Mouse (Mus musculus) kidney, adult 2 months (tissue): ENCODE measurements around the gene Arpp21. TPM values are rescaled to one million over a fixed set of nuclear protein-coding genes. Genes with fewer than 3 reads are reported as not detected.

Source experiments
- DNase-seq: peaks from one replicate; pipeline ENCODE4 v3.0.0; 2021
- H3K27ac ChIP-seq: fragments of 200-500 bp; 2 replicates; pipeline ENCODE4 v1.5.1; 2012; ENCODE audit warnings: low read depth, low read length, control low read depth, inconsistent platforms; ENCODE audit not compliant: insufficient read depth
- H3K27me3 ChIP-seq: fragments of 200-500 bp; replicated peaks from 2 replicates; pipeline ENCODE4 v1.6.1; 2012; ENCODE audit warnings: mild to moderate bottlenecking, moderate library complexity, low read length, inconsistent platforms; ENCODE audit not compliant: control insufficient read depth, insufficient read depth
- H3K36me3 ChIP-seq: fragments of 200-500 bp; 2 replicates; pipeline ENCODE4 v1.6.1; 2012; ENCODE audit warnings: mild to moderate bottlenecking, moderate library complexity, low read length, inconsistent platforms; ENCODE audit not compliant: control insufficient read depth, insufficient read depth
- H3K4me1 ChIP-seq: fragments of 200-500 bp; 2 replicates; pipeline ENCODE4 v1.6.1; 2011; ENCODE audit warnings: low read length; ENCODE audit not compliant: control insufficient read depth, insufficient read depth
- H3K4me3 ChIP-seq: fragments of 200-500 bp; 2 replicates; pipeline ENCODE4 v1.5.1; 2011; ENCODE audit warnings: mild to moderate bottlenecking, low read depth, low read length, control low read depth; ENCODE audit not compliant: insufficient read depth
- CTCF ChIP-seq: fragments of 200-500 bp; conservative IDR thresholded peaks from 2 replicates; pipeline ENCODE4 v1.5.1; 2011; ENCODE audit warnings: low read depth, mild to moderate bottlenecking, control low read depth, low read length, moderate library complexity, mixed read lengths; ENCODE audit not compliant: insufficient read depth, insufficient read length
- POLR2A ChIP-seq: fragments of 200-500 bp; IDR thresholded peaks from one replicate; pipeline ENCODE4 v1.6.1; 2011; ENCODE audit warnings: low read depth, low read length, control low read depth
- WGBS: fragments of 180-500 bp; shearing (Covaris S2); methylation state at CpG from one replicate; pipeline ENCODE4 v1.1.7; 2018; 5-methylcytosine and 5-hydroxymethylcytosine counted together
- polyA plus RNA-seq: library from polyadenylated mRNA; depleted of rRNA; stranded (reverse); fragments of >200 nt; gene quantifications from 2 replicates; pipeline ENCODE4 v1.2.3, GENCODE M21; 2012; rRNA removed

Arpp21 gene
- polyA plus RNA-seq, result 0.18 and 0.74 TPM in 2 replicates

GRCm38 (mm10) chr9:112235696-112236397 lies at the start of gene Arpp21:
TSS of gene Arpp21 (minus strand) at chr9:112235938.
- Histone ChIP-seq H3K4me3 (no peak within 1 kb of the TSS), H3K36me3 (no peaks in the 10 kb centered on the region), H3K4me1 (no peaks in the 10 kb centered on the region), H3K27ac (no peak within 1 kb of the TSS), H3K27me3 (no peaks in the 10 kb centered on the region)
- DNase-seq, result no peak
- WGBS, result 27% methylated on average over 16 of the region's 16 CpGs
- TF ChIP-seq POLR2A (no peak), CTCF (no peak)

DNA sequence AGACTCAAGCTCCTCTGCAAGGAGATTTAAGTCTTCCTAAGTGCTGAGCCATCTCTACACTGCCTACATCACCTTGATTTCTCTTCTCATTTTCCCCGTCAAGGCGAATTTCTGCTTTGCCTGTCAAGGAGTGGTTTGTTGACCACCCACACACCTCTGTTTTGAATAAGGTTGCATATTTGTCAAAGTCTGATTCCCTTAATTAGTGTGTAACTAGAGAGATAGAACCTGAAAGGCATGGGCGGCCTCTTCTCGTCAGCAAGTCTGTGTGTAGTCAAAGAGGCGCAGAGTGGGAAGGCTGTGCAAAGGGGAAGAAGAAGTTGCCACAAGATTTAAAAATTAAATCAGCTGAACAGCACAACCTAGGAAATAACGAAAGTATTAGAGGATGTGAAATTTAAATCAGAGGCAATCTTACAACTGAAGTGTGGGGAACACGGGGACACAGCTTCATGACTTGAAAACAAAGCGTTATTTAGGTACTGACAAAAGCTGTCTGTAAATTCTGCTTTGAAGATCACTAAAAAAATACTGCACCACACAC lies 36.8 kb upstream of the Arpp21 start:
- no peaks in the 10 kb centered on the region for H3K4me1 ChIP-seq
- 77% methylated on average over 8 of the region's 8 CpGs for WGBS
- no peak for DNase-seq
- no peaks in the 10 kb centered on the region for H3K27me3 ChIP-seq
- no peak overlapping the region for H3K27ac ChIP-seq
- TF ChIP-seq CTCF (no peak), POLR2A (no peak)
- no peak overlapping the region for H3K4me3 ChIP-seq
- H3K36me3 ChIP-seq, result no peaks in the 10 kb centered on the region

GRCm38 (mm10) chr9:112264982-112265641 lies 29.4 kb upstream of the Arpp21 start:
- TF ChIP-seq CTCF (no peak), POLR2A (no peak)
- no peak for DNase-seq
- Histone ChIP-seq H3K27ac (no peak overlapping the region), H3K36me3 (no peaks in the 10 kb centered on the region), H3K4me3 (no peak overlapping the region), H3K27me3 (no peaks in the 10 kb centered on the region), H3K4me1 (no peaks in the 10 kb centered on the region)
- WGBS, result 79% methylated on average over 4 of the region's 4 CpGs

DNA sequence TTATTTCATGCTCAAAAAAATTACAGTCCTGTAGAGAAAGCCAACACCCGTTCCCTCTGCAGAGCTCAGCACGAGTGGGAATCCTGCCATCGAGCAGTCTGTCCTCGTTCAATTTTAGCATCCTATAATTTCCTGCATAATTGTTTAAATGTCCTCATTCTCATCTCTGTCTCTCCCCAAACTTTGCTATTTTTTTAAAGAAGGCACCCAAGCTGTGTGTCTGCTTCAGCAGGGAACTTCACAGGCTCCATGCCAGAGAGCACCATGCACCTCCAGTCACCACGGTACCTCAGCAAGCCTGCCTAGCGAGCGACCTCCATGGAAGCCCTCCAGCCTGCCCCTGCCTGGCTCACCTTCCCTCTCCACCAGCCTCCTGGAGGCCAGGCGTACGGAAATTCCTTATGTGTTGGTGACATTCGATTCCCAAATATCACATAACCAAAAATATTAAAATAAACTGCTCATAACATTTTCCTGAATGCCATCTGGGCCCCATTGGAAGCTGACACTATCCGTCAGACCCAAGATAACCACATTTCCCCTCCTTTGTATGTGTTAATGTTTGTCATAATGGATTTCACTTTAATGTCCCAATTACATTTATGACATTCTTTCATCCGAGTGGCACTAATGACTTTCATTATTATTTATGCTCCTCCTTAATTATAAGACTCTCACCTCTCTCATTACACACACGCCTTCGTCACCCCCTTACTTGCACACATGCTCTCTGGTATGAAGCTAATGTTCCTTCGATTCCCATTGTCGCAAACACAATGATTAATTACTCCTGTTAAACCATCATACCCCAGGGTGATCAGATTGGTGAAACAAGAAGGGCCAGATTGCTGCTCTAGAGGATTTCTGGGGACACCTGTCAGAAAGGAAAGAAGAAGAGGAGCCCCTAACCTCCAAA lies 26.5 kb upstream of the Arpp21 start:
- H3K4me3 ChIP-seq, result no peak overlapping the region
- no peak for TF ChIP-seq CTCF
- no peak for TF ChIP-seq POLR2A
- no peak for DNase-seq
- no peaks in the 10 kb centered on the region for H3K36me3 ChIP-seq
- no peaks in the 10 kb centered on the region for H3K27me3 ChIP-seq
- H3K4me1 ChIP-seq, result no peaks in the 10 kb centered on the region
- 74% methylated on average over 16 of the region's 16 CpGs for WGBS
- H3K27ac ChIP-seq, result no peak overlapping the region

DNA sequence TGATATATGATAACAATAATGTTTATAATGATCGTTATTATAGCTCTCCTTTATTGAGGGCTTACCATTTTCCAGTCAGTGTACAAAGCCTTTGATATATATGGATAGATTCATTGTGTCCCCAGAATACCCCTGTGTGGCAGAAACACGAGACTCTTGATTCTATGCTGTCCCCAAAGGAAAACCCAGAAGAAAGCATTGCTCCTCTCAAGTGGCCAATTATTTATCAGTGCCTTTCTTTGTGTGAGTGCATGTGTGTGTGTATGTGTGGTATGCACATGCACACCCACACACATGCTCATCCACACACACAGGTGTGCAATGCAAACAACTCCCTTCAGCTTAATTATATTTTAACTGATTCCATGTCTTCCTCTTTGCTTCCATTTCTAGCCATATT lies 25.8 kb upstream of the Arpp21 start:
- Histone ChIP-seq H3K4me3 (no peak overlapping the region), H3K36me3 (no peaks in the 10 kb centered on the region), H3K4me1 (no peaks in the 10 kb centered on the region), H3K27me3 (no peaks in the 10 kb centered on the region), H3K27ac (no peak overlapping the region)
- no peak for DNase-seq
- TF ChIP-seq POLR2A (no peak), CTCF (no peak)
- WGBS, result 69% methylated on average over 2 of the region's 2 CpGs

- no peaks in the 10 kb centered on the region for H3K36me3 ChIP-seq
- H3K27me3 ChIP-seq, result no peaks in the 10 kb centered on the region
- no peak overlapping the region for H3K27ac ChIP-seq
- no peaks in the 10 kb centered on the region; the same call in 1 of the 2 replicates for H3K4me1 ChIP-seq
- 71% methylated on average over 2 of the region's 2 CpGs for WGBS
- no peak for DNase-seq
- H3K4me3 ChIP-seq, result no peak overlapping the region
- no peak for TF ChIP-seq CTCF
- no peak for TF ChIP-seq POLR2A
Measured at GRCm38 (mm10) chr9:112260696-112261095, 25.0 kb upstream of the Arpp21 start.
